Mouse (Mus musculus) right cerebral cortex, postnatal 36 days (tissue): ENCODE results near the gene Chst2.

Experiments
- DNase-seq, 2 experiments: peaks; one replicate each; pipeline ENCODE4 v3.0.0; 2022; ENCODE audit warnings: low spot score in 2 of 2, mixed read lengths in 1 of 2

The Chst2 gene

DNA sequence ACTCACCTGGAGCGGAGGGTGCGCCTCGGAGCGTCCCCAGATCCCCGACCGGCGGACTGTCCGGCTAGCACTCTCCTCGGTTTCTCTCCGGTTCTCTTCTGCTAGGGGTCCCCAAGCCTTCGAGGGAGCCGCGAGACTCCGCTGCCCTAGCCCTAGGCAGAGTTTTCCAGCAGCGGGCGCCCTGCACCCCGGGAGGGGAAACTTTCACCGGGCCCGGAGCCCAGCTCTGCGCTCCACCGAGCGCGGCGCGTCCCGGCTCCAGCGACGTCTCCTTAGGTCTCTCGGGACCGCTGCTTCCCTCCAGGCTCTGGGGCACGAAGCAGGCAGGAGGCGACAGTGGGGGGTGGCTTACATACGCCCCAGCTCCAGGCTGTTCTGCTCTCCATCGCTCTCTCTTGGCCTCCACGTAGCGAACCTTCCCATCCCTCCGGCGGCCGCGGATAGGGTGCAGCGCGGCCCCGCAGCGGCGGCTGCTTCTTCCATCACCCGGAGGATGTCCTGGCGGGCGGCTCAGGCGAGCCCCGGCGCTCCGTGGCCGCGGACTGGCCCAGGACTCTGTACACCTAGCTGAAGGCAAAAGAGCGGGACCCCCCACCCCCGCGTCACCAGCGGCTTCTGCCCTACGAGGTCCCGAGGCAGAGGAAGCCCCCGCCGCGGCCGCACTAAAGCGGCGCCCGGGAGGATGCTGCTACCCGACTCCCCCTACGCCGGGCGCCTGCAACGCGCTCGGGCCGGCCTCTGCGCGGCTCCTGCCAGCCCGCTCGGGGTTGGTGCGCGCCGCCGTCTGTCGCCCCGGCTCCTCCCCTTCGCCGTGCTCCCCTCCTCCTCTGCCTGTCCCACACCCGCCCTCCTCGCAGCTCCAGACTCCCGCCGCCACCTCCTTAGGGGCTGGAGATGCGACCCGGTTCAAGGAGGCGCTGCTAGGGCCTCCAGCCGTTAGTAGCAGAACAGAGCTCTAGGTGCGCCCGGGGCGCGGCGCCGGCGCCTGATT is at the start of gene Chst2:
Chst2 (minus strand) TSS at position 152 of the 991 bp plus-strand sequence.
- DNase-seq = peak; percentile 86 to 90

DNA sequence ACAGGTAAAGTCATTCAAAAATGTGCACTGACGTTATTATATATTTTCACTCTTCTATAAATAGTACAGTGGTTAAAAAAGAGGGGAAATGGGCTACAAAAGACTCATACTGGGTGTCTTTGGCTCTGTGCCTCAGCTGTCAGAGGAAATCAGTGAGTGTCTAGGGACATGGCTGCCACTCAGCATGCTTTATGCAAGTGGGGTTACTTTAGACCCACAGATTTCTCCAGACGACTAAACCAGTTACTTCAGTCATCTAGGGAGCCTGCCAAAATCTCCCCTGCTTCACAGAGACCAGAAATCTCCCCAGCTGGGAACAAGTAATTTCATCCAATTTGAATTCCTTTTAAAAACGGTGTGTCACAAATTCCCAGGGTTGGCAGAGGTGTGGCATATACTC is 45.4 kb upstream of the Chst2 start:
- no peak for DNase-seq

DNA sequence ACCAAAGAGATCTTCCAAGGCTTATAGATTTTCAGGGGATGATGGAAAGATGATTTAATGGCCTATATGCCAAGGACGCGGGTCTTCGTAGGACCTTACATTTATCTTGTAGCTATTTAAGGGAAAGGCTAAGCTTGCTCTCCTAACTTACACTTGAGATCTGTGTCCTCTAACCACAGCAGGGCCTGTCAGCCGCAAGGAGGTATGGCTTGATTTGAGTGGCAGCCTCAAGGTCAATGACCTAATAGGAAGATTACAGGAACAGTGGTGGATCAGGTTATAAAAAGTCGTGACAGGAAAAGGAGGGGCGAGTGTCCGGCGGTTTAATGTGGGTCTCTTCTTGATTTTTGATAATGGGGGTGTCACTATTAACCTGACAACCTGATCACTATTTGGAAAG is 44.1 kb upstream of the Chst2 start:
- no peak for DNase-seq

DNA sequence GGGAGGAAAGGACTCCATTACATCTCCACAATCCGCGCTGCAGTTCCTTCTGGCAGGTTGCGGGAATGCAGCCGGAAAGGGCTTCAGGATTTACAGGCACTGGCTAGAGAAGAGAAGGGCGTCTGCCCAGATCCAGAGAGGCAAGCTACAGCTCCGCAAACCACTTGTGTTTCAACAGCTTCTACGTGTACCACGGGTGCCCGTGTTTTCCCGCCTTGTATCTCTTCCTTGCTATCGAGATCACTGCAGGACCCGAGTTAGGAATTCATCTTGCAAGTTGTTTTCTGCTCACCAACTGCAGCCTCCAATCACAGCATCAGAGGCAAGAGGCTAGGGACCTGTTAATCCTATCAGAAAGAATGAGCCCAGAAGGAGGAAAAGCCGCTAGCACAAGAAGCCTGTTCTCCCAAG is 35.8 kb upstream of the Chst2 start:
- peak in 1 of 2 experiments; percentile 20 for DNase-seq

DNA sequence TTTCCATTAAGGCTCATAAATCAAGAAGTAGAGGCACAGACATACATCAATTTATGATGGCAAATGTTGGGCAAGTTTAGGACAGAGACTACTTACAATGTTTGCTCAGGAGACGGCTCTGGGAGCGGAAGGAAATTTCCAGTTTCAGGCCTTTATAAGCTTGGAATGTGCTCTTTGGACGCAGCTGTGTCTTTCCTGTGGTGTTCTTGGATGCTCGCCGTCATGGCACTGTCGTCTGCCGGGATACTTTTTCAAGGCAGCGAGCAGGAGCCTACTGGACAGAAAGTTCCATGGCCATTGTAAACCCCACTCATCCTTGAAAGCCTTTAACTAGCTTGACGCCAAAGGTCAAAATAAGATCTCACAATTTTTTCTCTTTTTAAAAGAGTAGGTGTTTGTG is 31.4 kb upstream of the Chst2 start:
- no peak for DNase-seq

DNA sequence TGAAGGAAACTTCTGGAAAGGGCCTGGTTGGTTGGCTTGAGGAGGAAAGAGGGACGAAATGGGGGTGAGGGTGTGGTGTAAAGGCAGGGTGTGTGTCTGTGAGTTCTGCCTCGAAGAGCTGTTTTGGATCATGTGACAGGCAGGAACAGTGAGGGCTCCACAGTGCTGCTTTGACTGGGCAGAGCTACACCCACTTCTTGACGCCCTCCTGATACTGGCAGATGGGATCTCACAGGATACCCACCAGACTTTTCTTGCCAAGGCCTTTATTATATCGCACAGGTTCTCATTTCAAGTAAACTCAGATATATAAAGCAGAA is 29.7 kb upstream of the Chst2 start:
- no peak for DNase-seq

DNA sequence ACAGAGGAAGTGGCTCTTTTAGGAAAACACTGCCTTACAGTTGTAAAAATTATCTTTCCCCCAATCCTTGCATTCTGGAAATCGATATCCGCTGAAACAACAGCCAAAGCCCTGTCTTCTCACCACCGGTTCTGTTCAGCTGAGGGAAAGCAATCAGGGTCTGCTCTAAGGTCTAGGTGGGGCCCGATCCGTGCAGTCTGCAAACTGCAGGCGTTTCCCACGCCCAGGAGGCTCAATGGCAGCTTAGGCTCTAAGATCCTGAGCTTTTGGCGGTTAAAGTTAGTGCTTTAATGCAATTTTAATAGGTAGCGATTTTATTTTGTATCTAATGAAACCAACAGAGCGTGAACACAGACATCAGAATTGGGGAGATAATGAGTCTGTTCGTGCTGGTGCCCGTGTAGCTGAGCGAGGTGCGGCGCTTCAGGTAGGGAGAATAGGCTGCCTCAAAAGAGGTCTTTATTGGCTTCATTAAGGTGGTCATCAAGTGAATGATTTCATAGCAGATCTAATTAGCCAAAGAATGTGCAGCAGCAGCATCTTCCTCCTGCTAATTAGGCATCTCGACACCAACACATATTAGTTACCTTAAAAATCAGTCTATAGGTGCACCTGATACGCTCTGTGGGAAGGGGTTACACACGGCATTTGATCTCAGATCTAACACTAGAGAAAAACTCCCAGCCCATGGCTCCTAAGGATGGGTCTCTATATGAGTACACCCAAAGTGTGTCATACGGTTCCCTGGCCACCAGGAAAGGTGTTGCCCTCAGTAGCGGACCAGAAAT is 29.2 kb upstream of the Chst2 start:
- no peak for DNase-seq

DNA sequence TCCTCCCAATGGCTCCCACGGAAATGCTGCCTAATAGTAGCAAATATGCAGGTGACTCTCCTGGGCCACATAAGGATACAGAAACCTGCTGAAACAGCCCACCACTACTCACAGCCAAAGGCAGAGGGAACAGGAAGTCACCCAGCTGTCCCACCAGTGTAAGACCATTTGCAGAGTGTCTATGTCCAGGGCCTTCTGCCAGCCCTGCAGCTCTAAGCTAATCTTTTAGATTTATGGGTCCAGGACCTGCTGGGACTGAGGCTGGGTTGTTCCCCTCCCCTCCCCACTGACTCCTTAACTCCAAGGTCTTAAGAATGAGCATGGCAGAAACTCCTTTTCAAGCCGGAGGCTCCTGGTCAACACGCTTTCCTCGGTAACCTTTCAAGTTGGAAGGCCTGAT is 21.8 kb upstream of the Chst2 start:
- no peak for DNase-seq

DNA sequence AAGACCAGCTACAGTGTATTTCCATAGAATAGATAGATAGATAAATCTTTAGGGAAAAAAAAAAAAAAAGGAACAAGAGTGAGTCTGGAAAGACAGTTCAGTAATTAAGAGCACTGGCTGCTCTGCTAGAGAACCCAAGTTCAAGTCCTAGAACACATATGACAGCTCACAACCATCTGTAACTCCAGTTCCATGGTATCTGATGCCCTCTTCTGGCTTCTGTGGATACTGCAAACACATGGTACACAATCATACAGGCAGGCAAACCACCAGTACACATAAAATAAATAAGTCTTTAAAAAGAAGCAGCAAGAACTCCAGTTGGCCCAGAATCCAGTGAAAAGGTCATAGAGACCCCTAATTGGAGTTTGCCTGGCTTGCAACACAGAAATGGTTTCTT is 7.4 kb upstream of the Chst2 start:
- DNase-seq = no peak

DNA sequence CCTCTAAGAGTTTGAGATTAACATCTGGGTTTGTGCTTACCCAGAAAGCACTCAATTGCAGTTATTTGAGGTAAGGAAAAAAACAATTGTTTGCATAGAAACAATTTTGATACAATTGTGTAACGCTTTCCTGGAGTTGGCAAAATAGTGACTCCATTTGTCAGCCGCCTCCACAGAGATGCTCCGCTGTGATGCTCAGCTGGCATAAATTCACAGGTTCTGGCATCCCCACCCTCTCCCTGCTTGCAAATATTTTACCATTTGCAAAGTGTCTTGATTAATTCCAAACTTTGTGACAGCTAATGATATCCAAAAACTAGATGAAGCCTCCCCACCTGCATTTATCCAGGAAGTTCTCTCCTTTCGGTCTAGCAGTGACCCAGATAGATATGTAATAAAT is 5.5 kb upstream of the Chst2 start:
- DNase-seq = no peak

DNA sequence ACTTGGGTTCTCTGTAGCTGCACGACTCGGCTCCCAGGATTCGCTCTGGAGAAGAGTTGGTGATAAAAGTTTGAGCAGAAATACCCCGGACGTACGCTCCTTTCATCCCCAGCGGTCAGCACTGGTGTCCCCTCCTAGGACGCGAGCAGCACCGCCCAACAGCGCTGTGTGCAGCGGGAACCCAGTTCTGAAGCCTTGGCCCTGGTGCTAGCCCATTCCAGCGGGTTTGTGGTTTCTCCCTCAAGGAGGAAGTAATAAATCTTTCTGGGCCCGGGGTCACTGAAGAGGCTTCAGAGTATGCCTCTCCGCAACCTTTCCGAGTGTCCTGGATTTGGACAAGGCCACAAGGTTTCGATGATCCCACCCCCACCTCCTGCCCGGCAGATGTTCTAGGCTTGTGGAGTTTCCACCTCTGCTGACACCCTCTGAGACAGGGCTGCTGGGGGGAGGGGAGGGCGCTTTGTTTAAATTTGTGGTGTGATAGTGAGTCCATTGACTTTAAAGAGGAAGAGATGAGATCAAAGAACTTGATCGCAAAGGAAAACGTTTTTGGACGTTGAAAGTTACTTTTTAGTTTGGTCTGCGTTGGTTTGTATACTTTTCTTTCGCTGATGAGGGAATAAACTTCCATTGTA is 1.2 kb upstream of the Chst2 start:
- DNase-seq = peak in 1 of 2 experiments; percentile 13

DNA sequence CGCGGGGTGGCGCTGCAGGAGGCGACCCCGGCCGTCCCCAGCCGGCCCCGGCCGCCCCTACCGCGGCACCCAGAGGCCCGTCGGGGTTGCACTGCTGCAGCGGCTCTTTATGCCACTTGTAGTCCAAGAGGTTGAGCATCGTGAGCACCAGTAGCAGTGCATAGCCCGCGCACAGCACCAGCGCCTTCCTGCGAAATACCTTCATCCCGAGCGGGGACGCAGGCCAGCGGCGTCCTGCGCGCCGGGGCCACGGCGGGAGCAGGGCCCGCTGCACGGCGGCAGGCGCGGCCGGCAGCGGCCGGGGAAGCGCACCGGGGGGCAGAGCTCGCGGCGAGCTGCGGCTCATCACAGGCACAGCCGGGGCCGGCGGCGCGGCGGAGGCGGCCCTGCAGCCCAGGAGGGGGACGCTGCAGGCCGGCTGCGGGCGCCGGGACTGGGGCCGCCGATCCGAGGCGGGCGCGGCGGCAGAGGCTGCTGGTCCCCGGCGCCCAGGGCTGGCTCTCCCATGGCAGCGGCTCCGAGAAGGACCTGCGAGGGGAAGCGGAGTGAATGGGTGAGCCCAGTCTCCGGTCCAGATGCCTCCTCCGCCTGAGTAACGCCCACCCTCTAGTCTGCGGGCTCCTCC is 464 bp downstream of the Chst2 start:
- DNase-seq = no peak

DNA sequence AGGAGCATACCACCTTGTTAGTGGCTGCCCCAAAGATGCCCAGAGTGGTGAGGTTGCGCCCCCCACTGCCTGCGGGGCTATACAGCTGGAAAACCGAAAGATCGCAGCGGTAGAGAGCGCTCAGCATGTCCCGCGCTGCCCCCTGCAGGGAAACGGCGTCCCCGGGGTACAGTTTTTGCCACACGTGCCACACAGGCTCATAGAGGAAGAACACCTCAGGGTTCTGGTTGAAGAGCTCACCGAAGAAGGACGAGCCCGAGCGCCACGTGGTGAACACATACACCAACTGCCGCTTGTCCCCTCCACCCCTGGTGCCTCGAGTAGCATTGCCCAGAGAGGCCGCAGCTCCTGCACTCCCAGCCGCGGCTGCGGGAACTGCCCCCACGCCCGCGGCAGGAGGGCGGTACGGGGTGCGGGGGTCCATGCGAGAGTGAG is 994 bp downstream of the Chst2 start:
- DNase-seq = peak; percentile 83 to 85

DNA sequence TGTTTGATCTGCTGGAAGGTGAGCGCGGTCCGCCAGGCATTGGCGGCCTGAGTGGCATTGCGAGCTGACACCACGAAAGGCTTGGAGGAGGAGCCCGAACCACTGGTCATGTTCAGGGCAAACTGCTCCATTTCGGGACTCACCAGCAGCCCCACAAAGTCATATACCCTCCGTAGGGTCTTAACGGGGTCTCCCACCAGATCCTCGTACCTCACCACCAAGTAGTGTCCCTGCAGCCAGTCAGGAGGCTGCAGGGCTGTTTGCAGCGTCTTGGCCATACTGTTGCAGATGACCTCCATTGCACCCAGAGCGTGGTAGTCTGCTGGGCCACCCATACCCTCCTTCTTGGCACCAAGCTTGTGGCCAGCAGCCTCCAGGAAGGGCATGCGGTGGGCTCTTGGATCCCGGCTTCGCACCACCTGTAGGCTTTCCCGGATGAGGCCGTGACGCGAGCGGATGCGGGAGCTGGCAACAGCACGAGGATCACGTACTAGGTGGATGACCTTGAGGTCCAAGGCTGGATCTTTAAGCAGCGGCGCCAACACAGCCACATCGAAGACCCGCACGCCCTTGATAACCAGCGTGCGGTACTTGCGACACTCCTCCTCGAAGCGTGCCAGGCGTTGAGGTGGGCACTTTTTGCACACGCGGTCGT is 1.6 kb downstream of the Chst2 start:
- no peak for DNase-seq

DNA sequence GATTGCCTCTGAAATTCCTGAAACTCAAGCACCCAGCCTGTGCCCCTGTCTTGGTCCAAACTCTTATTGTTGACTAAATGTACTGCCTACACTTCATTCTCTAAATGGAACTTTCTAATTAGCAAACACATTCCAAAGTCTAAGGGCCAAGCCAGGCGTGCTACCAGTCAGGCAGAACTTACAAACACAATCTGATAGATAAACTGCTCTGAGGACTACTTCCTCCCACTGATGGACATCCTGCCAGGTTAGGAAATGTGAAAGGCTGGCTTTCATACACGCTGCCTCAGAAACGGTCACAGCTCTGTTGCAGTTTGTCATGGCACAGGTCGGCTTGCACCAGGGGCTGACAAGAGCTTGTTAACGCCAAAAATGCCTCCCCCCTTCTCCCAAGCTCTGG is 4.8 kb downstream of the Chst2 start:
- DNase-seq = no peak

DNA sequence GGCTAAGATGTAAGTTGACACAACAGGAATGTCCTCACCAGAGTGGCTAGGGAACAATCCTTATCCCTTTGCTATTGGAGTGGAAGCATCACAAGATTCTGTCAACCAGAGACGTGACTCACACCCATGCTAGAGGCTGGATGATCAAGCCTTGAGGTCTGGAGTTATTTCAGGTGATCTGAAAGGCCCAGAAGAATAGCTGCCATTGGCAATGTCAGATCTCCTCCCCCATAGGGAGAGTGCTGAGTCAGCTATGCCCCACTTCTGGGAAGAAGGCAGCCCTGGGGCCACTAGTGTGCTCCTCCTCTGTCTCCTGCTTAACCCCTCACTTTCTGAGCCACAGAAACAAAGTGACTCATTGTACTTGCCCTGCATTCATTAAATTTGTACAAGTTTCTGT is 14.5 kb downstream of the Chst2 start:
- DNase-seq = no peak

DNA sequence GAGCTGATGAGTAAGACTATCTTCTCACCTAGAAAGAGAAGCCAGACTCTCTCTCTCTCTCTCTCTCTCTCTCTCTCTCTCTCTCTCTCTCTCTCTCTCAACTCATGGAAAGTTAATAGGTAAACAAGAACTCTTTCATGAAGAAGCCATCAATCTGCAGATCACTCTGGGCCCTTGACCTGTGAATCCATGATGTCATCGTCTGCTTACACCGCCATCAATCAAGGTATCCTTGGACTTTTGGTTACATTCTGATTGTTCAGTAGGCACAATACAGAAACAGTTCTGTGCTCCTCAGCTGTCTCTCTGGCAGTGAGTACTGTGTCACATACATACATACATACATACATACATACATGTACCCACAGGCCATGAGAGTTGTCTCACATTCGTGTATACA is 16.6 kb downstream of the Chst2 start:
- no peak for DNase-seq

DNA sequence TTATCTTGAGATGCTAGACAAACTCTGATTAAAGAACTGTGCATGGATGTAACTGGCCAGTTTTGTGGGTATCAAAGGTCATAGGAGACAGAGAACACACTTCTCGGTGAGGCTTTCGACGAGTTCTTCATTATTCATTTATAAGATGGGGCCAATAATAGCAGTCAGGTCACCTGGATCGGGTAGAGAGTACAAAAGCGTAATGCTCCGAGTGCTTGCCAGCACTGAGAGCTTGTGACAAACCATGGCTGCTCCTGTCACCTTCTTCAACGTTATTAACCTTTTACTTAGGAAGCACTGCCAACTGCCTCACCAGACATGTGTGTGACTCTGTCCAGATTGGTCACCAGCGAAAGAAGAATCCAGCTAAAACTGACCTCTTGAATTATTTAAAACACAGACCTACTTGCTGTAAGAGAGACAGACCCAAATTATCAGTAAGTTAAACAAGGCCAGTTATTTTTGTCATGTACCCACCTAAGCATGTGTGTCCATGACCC is 18.6 kb downstream of the Chst2 start:
- DNase-seq = no peak

DNA sequence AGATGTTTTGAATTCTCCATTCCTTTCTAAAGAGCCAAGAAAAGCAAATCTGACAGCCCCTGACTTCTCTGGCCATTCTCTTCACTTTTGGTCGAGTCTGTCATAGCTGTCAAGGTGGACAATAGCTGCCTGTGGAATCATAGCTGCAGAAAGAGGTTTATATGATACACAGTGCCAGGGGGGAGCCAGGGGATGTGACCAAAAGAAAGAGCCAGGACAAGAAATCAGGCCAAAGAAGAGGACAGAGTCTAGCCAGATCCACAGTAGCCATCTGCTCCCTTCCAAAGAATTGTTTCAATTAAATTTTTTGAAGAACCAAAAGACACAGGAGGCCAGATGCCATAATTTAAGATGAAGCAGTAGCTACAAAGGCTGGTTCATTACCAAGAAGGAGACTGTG is 30.6 kb downstream of the Chst2 start:
- DNase-seq = no peak

DNA sequence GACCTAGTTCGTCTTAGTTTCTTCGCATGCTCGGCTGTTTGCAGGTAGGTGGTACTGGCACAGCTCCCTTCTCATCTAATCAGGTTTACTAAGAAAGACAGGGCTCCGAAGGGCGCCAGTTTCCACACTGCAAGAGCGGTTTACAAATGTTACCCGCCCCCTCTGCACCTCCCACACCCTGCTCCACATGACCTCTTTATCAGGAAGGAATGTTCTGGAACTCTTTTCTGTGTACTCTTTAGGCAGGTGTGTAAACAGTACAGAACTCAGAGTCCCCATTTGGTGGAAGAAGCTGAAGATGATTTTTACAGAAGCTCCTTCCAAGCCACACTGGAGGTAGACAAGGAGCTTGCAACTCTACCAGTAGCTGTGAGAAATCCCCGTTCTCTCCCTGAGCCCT is 31.2 kb downstream of the Chst2 start:
- no peak for DNase-seq

DNA sequence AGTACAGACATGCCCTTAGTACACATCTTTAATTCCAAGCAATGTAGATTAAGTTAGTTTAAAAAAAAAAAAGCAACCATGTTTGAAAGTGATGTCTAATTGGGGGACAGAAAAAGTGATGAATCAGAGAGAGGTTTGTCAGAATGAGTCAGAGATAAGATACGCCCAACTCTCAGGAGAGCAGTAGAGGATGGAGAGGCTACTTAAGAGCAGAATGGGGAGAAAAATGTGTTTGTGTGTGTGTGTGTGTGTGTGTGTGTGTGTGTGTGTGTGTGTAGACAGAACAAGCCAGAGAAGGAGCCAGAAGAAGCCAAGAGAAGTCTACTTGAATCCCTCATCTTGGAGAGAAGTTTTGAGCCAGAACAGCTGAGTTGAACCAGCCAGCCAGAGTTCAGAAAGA is 32.8 kb downstream of the Chst2 start:
- DNase-seq = no peak
